Mouse (Mus musculus) left cerebral cortex, postnatal 36 days (tissue): Measurements from ENCODE around the gene Gnb2. TPM values are rescaled to one million over a fixed set of nuclear protein-coding genes. Genes with fewer than 3 reads are reported as not detected.

Source experiments
- DNase-seq, 2 experiments: peaks; one replicate each; pipeline ENCODE4 v3.0.0; 2021 to 2022; ENCODE audit warnings: low spot score in 2 of 2, mixed read lengths in 1 of 2
- intact Hi-C: fragments of 180-260 bp; cut with DNase I; formaldehyde crosslinking; loops from one replicate; pipeline ENCODE4 v1.15.1; 2025
- total RNA-seq, 2 experiments: library from RNA; stranded (reverse); gene quantifications; 2 replicates each; pipeline ENCODE4 v1.2.3; 2021

Gnb2 gene
- total RNA-seq, 2 experiments from 2014 or later, result 582 to 667 TPM

DNA sequence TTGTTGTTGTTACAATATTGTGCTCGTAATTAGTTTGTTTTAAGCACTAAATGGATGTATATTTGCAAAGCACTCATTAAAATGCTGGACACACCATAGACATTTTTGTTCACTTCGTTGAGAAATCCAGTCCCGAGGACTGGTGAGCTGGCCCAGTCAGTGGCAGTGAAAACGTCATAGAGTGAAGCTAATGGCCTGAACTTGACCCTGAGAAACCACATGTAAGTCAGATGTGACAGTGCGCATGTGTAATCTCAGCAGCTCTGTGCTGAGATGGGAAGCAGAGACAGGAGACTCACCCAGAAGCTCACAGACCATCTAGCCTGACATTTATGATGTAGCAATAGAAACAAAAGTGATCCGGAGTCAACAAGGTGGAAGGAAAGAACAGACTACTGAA lies 11.6 kb upstream of the Gnb2 start:
- no peak for DNase-seq
- intact Hi-C loops, result no loop called here

DNA sequence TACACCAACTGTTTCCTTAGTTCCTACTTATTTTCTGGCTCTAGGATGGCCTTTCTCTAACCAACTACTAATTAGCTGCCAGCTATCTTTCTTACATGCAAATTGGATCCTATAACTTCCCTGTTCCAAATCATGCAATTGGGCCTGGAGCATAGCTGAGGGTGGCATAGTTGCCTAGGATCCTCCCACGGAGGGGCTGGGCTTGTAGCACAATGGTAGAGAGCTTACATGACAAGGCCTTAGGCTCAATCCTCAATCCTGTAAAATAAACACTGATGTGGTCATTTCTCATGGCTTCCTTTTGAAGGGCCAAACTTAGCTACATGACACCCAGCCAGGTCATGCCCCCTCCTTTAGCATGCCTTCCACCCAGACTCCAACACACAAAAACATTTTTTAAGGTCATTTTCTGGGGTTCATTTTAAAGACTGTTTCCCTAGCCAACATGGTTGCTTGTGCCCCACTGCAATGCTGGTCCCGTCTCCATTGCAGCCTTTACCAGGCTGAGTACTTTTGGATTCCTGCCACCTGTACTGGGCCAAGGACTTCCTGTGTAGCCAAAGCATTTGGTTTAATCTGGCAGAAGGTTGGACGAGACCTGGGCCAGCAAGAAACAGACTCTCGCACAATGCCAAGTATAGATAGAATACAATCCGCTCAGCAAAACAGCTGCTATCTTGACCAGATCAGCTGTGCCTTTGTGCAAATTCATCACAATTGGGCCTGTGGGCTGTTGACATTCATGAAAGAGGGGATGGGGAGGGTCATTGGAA lies 8.6 kb upstream of the Gnb2 start:
- intact Hi-C loops, result no loop called here

DNA sequence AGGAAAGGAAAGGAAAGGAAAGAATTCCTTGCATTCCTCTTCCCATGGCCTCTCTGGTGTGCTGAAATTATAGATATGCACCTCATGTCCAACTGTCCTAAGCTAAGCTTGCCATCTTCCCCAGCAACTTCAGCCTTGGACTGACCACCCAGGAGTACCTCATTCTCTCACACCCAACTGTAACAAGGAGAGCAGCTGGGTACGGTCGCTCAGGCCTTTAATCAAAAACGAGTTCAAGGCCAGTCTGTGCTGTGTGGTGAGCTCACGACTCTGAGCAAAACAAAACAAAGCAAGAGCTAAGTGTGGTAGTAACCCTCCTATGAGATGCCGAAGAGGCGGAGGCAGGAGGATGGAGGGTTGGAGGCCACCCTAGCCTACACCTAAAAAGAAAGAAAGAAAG lies 7.7 kb upstream of the Gnb2 start:
- DNase-seq, result no peak
- intact Hi-C loops, result no loop called here

More for the DNA sequence above, 8.6 kb upstream of the Gnb2 start:
- no peak for DNase-seq

- intact Hi-C loops, result no loop called here
- DNase-seq, result no peak
Measured at GRCm38 (mm10) chr5:137539291-137539801, 6.0 kb upstream of the Gnb2 start.

GRCm38 (mm10) chr5:137537461-137537860 lies 4.2 kb upstream of the Gnb2 start:
- intact Hi-C loops, result no loop called here
- DNase-seq, result no peak

- DNase-seq, result no peak
- intact Hi-C loops, result no loop called here
Measured at GRCm38 (mm10) chr5:137535318-137535717, 2.0 kb upstream of the Gnb2 start.

GRCm38 (mm10) chr5:137534762-137535161 lies 1.5 kb upstream of the Gnb2 start:
- intact Hi-C loops, result loop anchor here (5.0 kb wide), 3 partner anchors 48 to 213 kb away; partner anchors contain the start of genes Mospd3 and Tsc22d4
- DNase-seq, result no peak

- intact Hi-C loops, result loop anchor here (2.0 to 5.0 kb wide), 5 partner anchors 20 to 215 kb away; partner anchors contain the start of genes Actl6b, Mospd3, Pop7 and Tsc22d4
- DNase-seq, result no peak
Measured at GRCm38 (mm10) chr5:137532808-137533116, 548 bp downstream of the Gnb2 start.

DNA sequence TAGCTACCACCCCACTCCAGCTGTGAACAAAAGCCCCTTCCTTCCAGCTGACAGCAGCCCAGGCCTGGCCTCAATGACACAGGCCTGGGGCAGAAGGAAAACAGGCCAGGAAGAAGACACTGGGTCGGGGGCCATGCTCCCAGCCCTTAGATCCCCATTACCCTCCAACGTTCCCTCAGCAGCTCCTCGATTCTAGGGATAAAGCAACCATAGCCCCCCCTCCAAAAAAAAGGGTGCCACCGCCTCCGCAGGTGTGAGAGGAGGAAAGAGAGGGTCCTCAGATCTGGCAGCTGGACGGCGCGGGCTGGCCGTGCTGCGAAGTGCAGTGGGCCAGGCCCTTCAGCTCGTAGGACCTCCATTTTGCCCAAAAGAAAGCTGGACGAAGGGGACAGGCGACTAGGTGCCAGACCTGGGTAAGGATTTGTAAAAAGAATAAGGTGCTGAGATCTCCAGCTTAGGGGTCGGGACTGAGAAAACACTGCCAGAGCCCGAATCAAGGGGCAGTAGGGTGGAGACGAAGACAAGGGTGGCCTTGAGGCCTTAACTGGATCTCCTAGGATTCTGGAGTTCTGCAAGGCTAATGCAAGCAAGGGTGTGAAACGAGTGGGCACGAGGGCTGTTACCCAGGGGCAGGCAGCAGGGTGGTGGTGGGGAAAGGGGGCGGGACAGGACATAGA lies 1.0 kb downstream of the Gnb2 start:
- intact Hi-C loops, result loop anchor here (2.0 to 5.0 kb wide), 5 partner anchors 21 to 215 kb away; partner anchors contain the start of genes Actl6b, Mospd3, Pop7 and Tsc22d4
- peak; percentile 42 to 46 for DNase-seq

- peak in 1 of 2 experiments; percentile 82 for DNase-seq
- intact Hi-C loops, result loop anchor here (2.0 to 5.0 kb wide), 6 partner anchors 21 to 216 kb away; partner anchors contain the start of genes Actl6b, Mospd3, Pop7 and Tsc22d4
Measured at GRCm38 (mm10) chr5:137531414-137532130, 1.7 kb downstream of the Gnb2 start.

DNA sequence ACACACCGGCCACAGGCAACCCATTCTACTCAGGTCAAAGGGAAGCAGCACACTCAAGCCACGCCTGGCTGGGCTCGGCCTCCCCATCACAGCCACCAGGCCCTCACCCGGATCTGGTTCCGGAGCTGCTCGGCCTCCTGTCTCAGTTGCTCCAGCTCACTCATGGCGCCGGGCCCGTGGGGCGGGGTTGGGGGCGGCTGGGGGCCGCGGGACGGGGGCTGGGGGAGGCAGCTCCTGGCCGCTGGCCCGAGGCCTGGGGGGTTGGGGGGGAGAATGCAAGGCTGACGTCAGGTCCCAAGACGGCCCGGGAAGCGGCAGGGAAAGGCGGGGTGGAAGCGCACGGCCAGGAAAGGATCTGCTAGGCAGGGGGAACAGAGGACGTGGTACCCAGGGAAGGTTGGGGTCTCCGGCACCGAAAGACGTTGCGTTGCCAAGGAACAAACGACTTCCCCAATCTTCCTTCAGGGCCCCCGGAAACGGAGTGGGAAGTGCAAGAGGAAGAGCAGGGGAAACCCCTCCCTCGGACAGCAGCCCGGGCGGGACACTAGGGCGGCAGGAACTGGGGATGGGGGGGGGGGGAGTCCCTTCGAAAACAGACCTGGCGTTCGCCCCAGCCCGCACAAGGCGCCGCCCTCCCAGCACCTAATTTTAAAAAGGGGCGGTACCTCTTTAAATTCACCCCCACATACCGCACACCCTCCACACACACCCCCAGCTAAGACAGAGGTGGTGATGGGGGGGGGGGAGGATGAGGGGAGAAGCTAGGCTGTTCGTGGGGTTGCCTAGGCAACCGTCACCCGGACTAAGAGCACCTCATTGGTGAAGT lies 2.5 kb downstream of the Gnb2 start:
- intact Hi-C loops, result loop anchor here (2.0 to 5.0 kb wide), 4 partner anchors 20 to 216 kb away; partner anchors contain the start of genes Mospd3 and Tsc22d4
- DNase-seq, result peak; percentile 72 to 82

DNA sequence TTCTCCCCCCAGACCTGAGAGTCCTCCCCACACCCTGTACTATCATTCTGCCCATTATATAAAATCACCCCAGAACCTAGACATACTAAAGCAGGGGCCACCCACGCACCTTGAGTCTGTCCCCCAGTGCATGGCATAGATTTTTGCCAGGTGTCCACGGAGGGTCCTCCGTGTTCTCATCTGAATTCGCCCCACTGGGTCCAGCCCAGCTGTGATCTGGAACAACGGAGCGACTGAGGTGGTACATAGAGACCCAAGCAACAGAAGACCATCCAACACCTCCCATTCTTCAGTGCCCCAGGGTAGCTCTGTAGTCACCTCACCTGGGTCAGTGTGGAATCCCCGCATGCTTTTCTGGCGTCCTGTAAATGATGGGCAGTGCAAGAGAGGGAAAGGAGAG lies 3.2 kb downstream of the Gnb2 start:
- intact Hi-C loops, result loop anchor here (2.0 to 5.0 kb wide), 4 partner anchors 19 to 217 kb away; partner anchors contain the start of genes Mospd3 and Tsc22d4
- no peak for DNase-seq

DNA sequence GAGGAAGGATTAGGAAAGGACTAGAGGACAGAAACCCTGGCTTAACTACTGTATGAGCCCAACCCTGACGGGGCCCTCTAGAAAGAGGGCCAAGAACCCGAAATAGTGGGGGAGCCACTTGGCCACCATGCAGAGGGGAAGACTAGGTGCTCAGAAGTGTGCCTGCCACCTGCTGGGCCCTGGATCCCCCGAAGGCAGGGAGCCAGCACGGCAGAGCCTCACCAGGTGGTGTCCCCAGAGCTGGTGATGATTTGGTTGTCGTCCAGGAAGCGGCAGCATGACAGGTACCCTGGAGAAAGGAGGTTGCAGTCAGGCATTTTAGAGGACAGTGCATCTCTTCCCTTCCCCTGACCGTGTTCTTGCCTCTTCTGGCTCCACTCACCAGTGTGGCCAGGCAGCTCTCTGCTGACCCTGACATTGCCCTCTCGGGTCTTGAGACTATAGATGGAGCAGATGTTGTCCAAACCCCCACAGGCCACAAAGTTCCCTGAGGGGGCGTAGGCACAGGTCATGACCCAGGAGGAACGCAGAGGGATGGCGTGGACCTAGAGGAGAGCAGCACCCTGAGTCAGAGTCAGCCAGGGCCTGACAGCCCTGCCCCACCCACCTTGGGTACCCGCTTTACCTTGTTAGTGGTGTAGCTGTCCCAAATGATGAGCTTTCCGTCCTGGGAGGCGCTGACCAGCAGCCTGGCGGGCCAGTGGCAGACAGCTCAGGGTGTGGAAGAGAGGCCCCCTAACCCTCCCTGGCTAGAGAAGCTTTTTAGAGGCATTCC lies 3.9 kb downstream of the Gnb2 start:
- no peak for DNase-seq
- intact Hi-C loops, result no loop called here

DNA sequence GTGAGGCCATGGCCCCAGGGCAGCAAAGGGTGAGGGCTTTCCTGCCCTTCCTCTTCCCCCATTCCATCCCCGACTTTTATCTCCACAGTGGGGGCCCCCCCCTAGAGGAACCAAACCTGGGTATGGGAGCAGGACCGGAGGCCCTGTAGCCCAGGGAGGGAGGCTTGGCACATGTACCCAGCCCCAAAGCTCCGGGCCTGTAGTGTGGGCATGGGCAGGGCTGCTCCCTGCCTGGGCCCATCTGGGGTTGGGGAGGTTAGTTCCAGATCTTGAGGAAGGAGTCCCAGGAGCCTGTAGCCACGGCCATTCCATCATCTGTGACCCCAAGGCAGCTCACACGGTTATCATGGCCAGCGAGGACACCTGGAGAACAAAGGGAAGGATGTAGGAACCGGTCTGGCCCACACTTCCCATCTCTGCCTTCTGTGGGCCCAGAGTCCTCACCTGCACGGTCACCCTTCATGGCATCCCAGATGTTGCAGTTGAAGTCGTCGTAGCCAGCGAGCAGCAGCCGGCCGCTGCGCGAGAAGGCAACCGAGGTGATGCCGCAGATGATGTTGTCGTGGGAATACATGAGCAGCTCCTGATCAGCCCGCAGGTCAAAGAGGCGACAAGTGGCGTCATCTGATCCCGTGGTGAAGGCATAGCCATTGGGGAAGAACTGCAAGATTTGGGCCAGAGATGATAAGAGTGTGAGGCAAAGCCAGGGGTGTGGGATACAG lies 4.9 kb downstream of the Gnb2 start:
- intact Hi-C loops, result no loop called here
- no peak for DNase-seq

GRCm38 (mm10) chr5:137527413-137527812 lies 5.9 kb downstream of the Gnb2 start:
- intact Hi-C loops, result no loop called here

GRCm38 (mm10) chr5:137526192-137526936 lies 6.9 kb downstream of the Gnb2 start:
- intact Hi-C loops, result no loop called here
- DNase-seq, result peak in 1 of 2 experiments; percentile 53

More at GRCm38 (mm10) chr5:137527413-137527812, 5.9 kb downstream of the Gnb2 start:
- DNase-seq, result no peak

DNA sequence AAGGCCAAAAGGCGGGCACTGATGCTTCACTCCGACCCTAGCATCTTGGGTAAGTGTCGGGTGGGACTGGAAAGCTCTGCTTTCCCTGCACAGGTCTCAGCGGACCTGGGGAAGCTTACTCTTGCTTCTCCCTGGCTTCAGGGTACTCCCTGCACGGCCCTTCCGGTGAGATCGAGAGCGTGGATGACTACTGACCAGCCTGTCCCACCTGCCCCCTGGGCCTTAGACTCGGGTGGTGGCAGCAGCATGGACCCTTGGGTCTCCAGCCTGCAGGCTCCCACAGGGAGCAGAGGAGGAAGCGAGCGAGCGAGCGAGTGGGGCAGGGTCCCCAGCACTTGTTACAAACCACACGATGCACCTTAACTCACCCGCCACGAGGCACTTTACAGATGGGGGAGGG lies 7.8 kb downstream of the Gnb2 start:
- intact Hi-C loops, result no loop called here

More for the DNA sequence above, 7.8 kb downstream of the Gnb2 start:
- no peak for DNase-seq
